Mouse (Mus musculus) midbrain, embryonic 14.5 days (tissue): ENCODE data around the gene Tcirg1. TPM values are rescaled to one million over a fixed set of nuclear protein-coding genes. Genes with fewer than 3 reads are reported as not detected.

Experiments used
- ATAC-seq: fragments of 200-750 bp; cut with Nextera tagmentation; 2 replicates; pipeline ENCODE4 v1.8.0; 2017; ENCODE audit warnings: moderate number of reproducible peaks, moderate library complexity; ENCODE audit not compliant: low FRiP score, low TSS enrichment
- DNase-seq: peaks from one replicate; pipeline ENCODE4 v3.0.0-alpha.2; 2015
- H3K27ac ChIP-seq: fragments of 300-500 bp; sonication (generic); replicated peaks from 2 replicates; pipeline ENCODE4 v1.5.1; 2014; ENCODE audit warnings: mild to moderate bottlenecking, low read depth, low read length, moderate library complexity
- H3K27me3 ChIP-seq: fragments of 300-500 bp; sonication (generic); 2 replicates; pipeline ENCODE4 v1.6.1; 2014; ENCODE audit warnings: low read length, control low read depth, mixed read lengths; ENCODE audit not compliant: control insufficient read depth, insufficient read depth
- H3K36me3 ChIP-seq: fragments of 300-500 bp; sonication (generic); 2 replicates; pipeline ENCODE4 v1.6.1; 2014; ENCODE audit warnings: low read length, control low read depth; ENCODE audit not compliant: control insufficient read depth, insufficient read depth
- H3K4me1 ChIP-seq: fragments of 300-500 bp; sonication (generic); 2 replicates; pipeline ENCODE4 v1.6.1; 2014; ENCODE audit warnings: mild to moderate bottlenecking, antibody characterized with exemption, low read length, control low read depth; ENCODE audit not compliant: control insufficient read depth, insufficient read depth
- H3K4me2 ChIP-seq: fragments of 300-500 bp; sonication (generic); 2 replicates; pipeline ENCODE4 v1.6.1; 2014; ENCODE audit warnings: mild to moderate bottlenecking, low read length, moderate library complexity
- H3K4me3 ChIP-seq: fragments of 300-500 bp; sonication (generic); replicated peaks from 2 replicates; pipeline ENCODE4 v1.5.1; 2014; ENCODE audit warnings: low read depth, low read length
- H3K9ac ChIP-seq: fragments of 300-500 bp; sonication (generic); replicated peaks from 2 replicates; pipeline ENCODE4 v1.6.1; 2014; ENCODE audit warnings: mild to moderate bottlenecking, low read length, moderate library complexity
- H3K9me3 ChIP-seq: fragments of 300-500 bp; sonication (generic); 2 replicates; pipeline ENCODE4 v1.6.1; 2016; ENCODE audit warnings: low read length, control low read depth, mixed read lengths; ENCODE audit not compliant: control insufficient read depth
- WGBS: fragments of 180-500 bp; shearing (Covaris S2); extraction: QIAGEN DNeasy Blood & Tissue Kit; methylation state at CpG from one replicate; pipeline ENCODE4 v1.1.7; 2014; 5-methylcytosine and 5-hydroxymethylcytosine counted together
- polyA plus RNA-seq: library from polyadenylated mRNA; unstranded; fragments of >200 nt; fragmentation: Nextera tagmentation; extraction: Ambion mirVana; gene quantifications from 2 replicates; pipeline ENCODE4 v1.2.1, GENCODE M21; 2014

The Tcirg1 gene
- polyA plus RNA-seq, 1 experiment from 2014 or later, result 11.0 TPM

GRCm38 (mm10) chr19:3922661-3923371 is 15.9 kb upstream of the Tcirg1 start:
- Histone ChIP-seq H3K4me1 (no peaks in the 10 kb centered on the region), H3K4me2 (no peak overlapping the region), H3K36me3 (no peaks in the 10 kb centered on the region), H3K4me3 (no peak overlapping the region), H3K9me3 (no peaks in the 10 kb centered on the region), H3K27ac (no peak overlapping the region), H3K27me3 (no peaks in the 10 kb centered on the region), H3K9ac (no peak overlapping the region)
- no peak for ATAC-seq
- DNase-seq, result no peak
- 59% methylated on average over 10 of the region's 10 CpGs for WGBS

- Histone ChIP-seq H3K36me3 (no peaks in the 10 kb centered on the region), H3K9ac (no peak overlapping the region), H3K4me2 (no peak overlapping the region), H3K27ac (no peak overlapping the region), H3K4me3 (no peak overlapping the region), H3K4me1 (no peaks in the 10 kb centered on the region), H3K9me3 (no peaks in the 10 kb centered on the region), H3K27me3 (no peaks in the 10 kb centered on the region)
- ATAC-seq (no peak), DNase-seq (no peak)
These were observed 13.0 kb upstream of the Tcirg1 start for GRCm38 (mm10) chr19:3919928-3920327.

- Histone ChIP-seq H3K27ac (no peak overlapping the region), H3K9ac (no peak overlapping the region), H3K27me3 (no peaks in the 10 kb centered on the region), H3K4me3 (no peak overlapping the region), H3K9me3 (no peaks in the 10 kb centered on the region), H3K4me1 (peaks cover 11% of the 10 kb centered on the region), H3K36me3 (no peaks in the 10 kb centered on the region), H3K4me2 (no peak overlapping the region)
- ATAC-seq (no peak), DNase-seq (no peak)
- WGBS, result 73% methylated on average over 11 of the region's 11 CpGs
These were observed 9.8 kb upstream of the Tcirg1 start for GRCm38 (mm10) chr19:3916727-3917126.

GRCm38 (mm10) chr19:3914535-3914934 is 7.6 kb upstream of the Tcirg1 start:
- Histone ChIP-seq H3K4me1 (peaks cover 14% of the 10 kb centered on the region), H3K4me2 (no peak overlapping the region), H3K27ac (no peak overlapping the region), H3K4me3 (no peak overlapping the region), H3K36me3 (peaks cover 15% of the 10 kb centered on the region), H3K9ac (no peak overlapping the region), H3K27me3 (no peaks in the 10 kb centered on the region), H3K9me3 (no peaks in the 10 kb centered on the region)
- ATAC-seq, result no peak
- DNase-seq, result no peak
- 95% methylated on average over 5 of the region's 5 CpGs for WGBS

GRCm38 (mm10) chr19:3913692-3914091 is 6.8 kb upstream of the Tcirg1 start:
- DNase-seq (no peak), ATAC-seq (no peak)
- Histone ChIP-seq H3K9me3 (no peaks in the 10 kb centered on the region), H3K9ac (peak overlapping the region; percentile 65; the same call in 1 of the 2 replicates), H3K4me2 (peak overlapping the region; percentile 84), H3K4me3 (peak overlapping the region; percentile 77), H3K27ac (0 out of 2 replicates have a peak overlapping the region, but pooled peaks have one; percentile 78), H3K36me3 (peaks cover 22% of the 10 kb centered on the region), H3K4me1 (peaks cover 14% of the 10 kb centered on the region), H3K27me3 (no peaks in the 10 kb centered on the region)
- WGBS, result 90% methylated on average over 8 of the region's 8 CpGs

GRCm38 (mm10) chr19:3912337-3913204 is 5.6 kb upstream of the Tcirg1 start, which contains the start of gene Ndufs8:
Gene Ndufs8 (minus strand): TSS chr19:3912774.
- Histone ChIP-seq H3K27me3 (no peaks in the 10 kb centered on the region), H3K4me3 (peak within 1 kb of the TSS; percentile 77), H3K36me3 (peaks cover 32% of the 10 kb centered on the region), H3K4me1 (peaks cover 14% of the 10 kb centered on the region), H3K27ac (peak within 1 kb of the TSS; percentile 86), H3K9me3 (no peaks in the 10 kb centered on the region), H3K9ac (peak within 1 kb of the TSS; percentile 65), H3K4me2 (peak within 1 kb of the TSS; percentile 84)
- WGBS, result under 1% methylated on average over 43 of the region's 43 CpGs
- peak; percentile 98 for ATAC-seq
- peak; percentile 96 for DNase-seq

GRCm38 (mm10) chr19:3910206-3910605 is 3.3 kb upstream of the Tcirg1 start:
- 90% methylated on average over 5 of the region's 5 CpGs for WGBS
- H3K9me3 ChIP-seq, result no peaks in the 10 kb centered on the region
- ATAC-seq (no peak), DNase-seq (no peak)
- peaks cover 5% of the 10 kb centered on the region; the same call in 1 of the 2 replicates for H3K27me3 ChIP-seq
- H3K27ac ChIP-seq, result no peak overlapping the region
- no peak overlapping the region for H3K4me2 ChIP-seq
- H3K4me3 ChIP-seq, result no peak overlapping the region
- H3K9ac ChIP-seq, result no peak overlapping the region
- H3K36me3 ChIP-seq, result peaks cover 32% of the 10 kb centered on the region
- peaks cover 20% of the 10 kb centered on the region for H3K4me1 ChIP-seq

GRCm38 (mm10) chr19:3907876-3908660 is 1.1 kb upstream of the Tcirg1 start:
- H3K4me1 ChIP-seq, result peaks cover 14% of the 10 kb centered on the region
- no peak overlapping the region for H3K9ac ChIP-seq
- peak overlapping the region; percentile 63; the same call in 1 of the 2 replicates for H3K4me2 ChIP-seq
- H3K36me3 ChIP-seq, result peaks cover 32% of the 10 kb centered on the region
- no peak overlapping the region for H3K4me3 ChIP-seq
- H3K27me3 ChIP-seq, result peaks cover 5% of the 10 kb centered on the region; the same call in 1 of the 2 replicates
- ATAC-seq (no peak), DNase-seq (no peak)
- H3K9me3 ChIP-seq, result no peaks in the 10 kb centered on the region
- no peak overlapping the region for H3K27ac ChIP-seq
- WGBS, result 86% methylated on average over 8 of the region's 8 CpGs
